Mouse (Mus musculus) C2C12 (cell line): Measurements from ENCODE around the gene Itga10. TPM values are rescaled to one million over a fixed set of nuclear protein-coding genes. Genes with fewer than 3 reads are reported as not detected.
A peak's percentile ranks its signal among the peaks of the same experiment; 100 is the strongest.

ENCODE experiments used
- H3K27me3 ChIP-seq: one replicate; pipeline ENCODE4 v1.6.1; 2011; ENCODE audit not compliant: control insufficient read depth, insufficient read depth, insufficient read length
- H3K36me3 ChIP-seq: one replicate; pipeline ENCODE4 v1.6.1; 2011; ENCODE audit not compliant: control insufficient read depth, insufficient read depth
- H3K4me3 ChIP-seq: one replicate; pipeline ENCODE4 v1.5.1; 2011; ENCODE audit warnings: mild to moderate bottlenecking, control low read depth; ENCODE audit not compliant: poor library complexity, insufficient read depth, severe bottlenecking
- H3K79me2 ChIP-seq: one replicate; pipeline ENCODE4 v1.6.1; 2011; ENCODE audit not compliant: control insufficient read depth, insufficient read depth
- H3K79me3 ChIP-seq: one replicate; pipeline ENCODE4 v1.6.1; 2011; ENCODE audit warnings: low read depth, control low read depth
- H3ac ChIP-seq: one replicate; pipeline ENCODE3; 2011; ENCODE audit warnings: low read depth; ENCODE audit not compliant: control insufficient read depth, insufficient read length
- CEBPB ChIP-seq: IDR thresholded peaks from one replicate; pipeline ENCODE4 v1.6.1; 2011; ENCODE audit warnings: low read depth, mild to moderate bottlenecking, control low read depth, moderate library complexity
- CTCF ChIP-seq: IDR thresholded peaks from one replicate; pipeline ENCODE4 v1.5.1; 2011; ENCODE audit not compliant: control insufficient read depth, insufficient read depth, insufficient read length
- FOSL1 ChIP-seq: IDR thresholded peaks from one replicate; pipeline ENCODE4 v1.8.0; 2011; ENCODE audit warnings: mild to moderate bottlenecking, low read length; ENCODE audit not compliant: poor library complexity, insufficient read depth, severe bottlenecking
- MAX ChIP-seq: IDR thresholded peaks from one replicate; pipeline ENCODE4 v1.6.1; 2011; ENCODE audit warnings: mild to moderate bottlenecking, control low read depth
- MYOD1 ChIP-seq: IDR thresholded peaks from one replicate; pipeline ENCODE4 v1.6.1; 2011; ENCODE audit warnings: low read depth; ENCODE audit not compliant: control insufficient read depth, insufficient read length
- MYOG ChIP-seq: IDR thresholded peaks from one replicate; pipeline ENCODE4 v1.6.1; 2011; ENCODE audit not compliant: control insufficient read depth, insufficient read length; ENCODE audit errors: extremely low read depth
- USF1 ChIP-seq: IDR thresholded peaks from one replicate; pipeline ENCODE4 v1.6.1; 2011; ENCODE audit warnings: low read depth, mild to moderate bottlenecking, control low read depth, moderate library complexity
- polyA plus RNA-seq: library from polyadenylated mRNA; unstranded; fragments of >200 nt; fragmentation: generic; extraction: Trizol; gene quantifications from one replicate; pipeline ENCODE4 v1.2.1, GENCODE M21; 2012; ENCODE audit warnings: missing spikeins

The Itga10 gene
- polyA plus RNA-seq, 1 experiment, result 1.2 TPM

- H3K79me2 ChIP-seq, result peaks cover 12% of the 10 kb centered on the region
- no peak overlapping the region for H3ac ChIP-seq
- H3K4me3 ChIP-seq, result no peak overlapping the region
- H3K27me3 ChIP-seq, result no peaks in the 10 kb centered on the region
- H3K36me3 ChIP-seq, result no peaks in the 10 kb centered on the region
- TF ChIP-seq MYOD1 (no peak), CEBPB (no peak), MAX (no peak), USF1 (no peak), FOSL1 (no peak), CTCF (no peak), MYOG (no peak)
- H3K79me3 ChIP-seq, result peaks cover 8% of the 10 kb centered on the region
Measured at GRCm38 (mm10) chr3:96693579-96693978, 48.2 kb downstream of the Itga10 start.

DNA sequence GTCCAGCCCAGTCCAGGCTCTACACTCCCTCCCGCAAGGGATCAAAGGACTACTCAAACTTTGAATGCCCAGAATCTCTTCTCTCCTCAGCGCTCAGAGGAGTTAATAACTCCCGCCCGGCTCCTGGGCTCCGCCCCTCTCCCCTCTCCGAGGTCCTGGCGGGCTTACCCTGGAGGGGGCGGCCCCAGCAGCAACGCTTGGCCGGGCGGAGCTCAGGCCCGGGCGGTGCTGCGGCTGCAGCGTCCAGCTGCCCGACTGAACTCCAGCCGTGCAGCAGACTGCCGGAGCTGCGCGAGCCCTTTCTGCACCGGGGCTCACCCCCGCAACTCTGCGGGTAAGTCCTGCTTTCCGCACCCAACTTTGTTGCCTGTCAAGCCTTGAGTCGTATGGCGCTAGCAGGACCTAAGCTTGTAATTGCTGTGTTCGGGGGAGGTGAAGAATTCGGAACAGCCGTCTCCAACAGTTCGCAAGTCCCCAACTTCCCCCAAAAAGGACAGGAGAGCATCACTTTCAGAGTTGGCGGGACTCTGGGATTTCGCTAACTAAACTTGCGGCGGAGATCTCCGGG is 50.9 kb downstream of the Itga10 start, which contains the start of gene Pias3:
Gene Pias3 (plus strand): TSS at position 187 of the 568 bp plus-strand sequence.
- H3K27me3 ChIP-seq, result no peaks in the 10 kb centered on the region
- H3K79me2 ChIP-seq, result peaks cover 16% of the 10 kb centered on the region
- peak within 1 kb of the TSS; percentile 83 for H3K4me3 ChIP-seq
- peaks cover 8% of the 10 kb centered on the region for H3K79me3 ChIP-seq
- TF ChIP-seq MAX (no peak), CTCF (no peak), MYOD1 (no peak), CEBPB (no peak), MYOG (no peak), FOSL1 (no peak), USF1 (no peak)
- H3K36me3 ChIP-seq, result peaks cover 12% of the 10 kb centered on the region
- H3ac ChIP-seq, result peak within 1 kb of the TSS; percentile 99

DNA sequence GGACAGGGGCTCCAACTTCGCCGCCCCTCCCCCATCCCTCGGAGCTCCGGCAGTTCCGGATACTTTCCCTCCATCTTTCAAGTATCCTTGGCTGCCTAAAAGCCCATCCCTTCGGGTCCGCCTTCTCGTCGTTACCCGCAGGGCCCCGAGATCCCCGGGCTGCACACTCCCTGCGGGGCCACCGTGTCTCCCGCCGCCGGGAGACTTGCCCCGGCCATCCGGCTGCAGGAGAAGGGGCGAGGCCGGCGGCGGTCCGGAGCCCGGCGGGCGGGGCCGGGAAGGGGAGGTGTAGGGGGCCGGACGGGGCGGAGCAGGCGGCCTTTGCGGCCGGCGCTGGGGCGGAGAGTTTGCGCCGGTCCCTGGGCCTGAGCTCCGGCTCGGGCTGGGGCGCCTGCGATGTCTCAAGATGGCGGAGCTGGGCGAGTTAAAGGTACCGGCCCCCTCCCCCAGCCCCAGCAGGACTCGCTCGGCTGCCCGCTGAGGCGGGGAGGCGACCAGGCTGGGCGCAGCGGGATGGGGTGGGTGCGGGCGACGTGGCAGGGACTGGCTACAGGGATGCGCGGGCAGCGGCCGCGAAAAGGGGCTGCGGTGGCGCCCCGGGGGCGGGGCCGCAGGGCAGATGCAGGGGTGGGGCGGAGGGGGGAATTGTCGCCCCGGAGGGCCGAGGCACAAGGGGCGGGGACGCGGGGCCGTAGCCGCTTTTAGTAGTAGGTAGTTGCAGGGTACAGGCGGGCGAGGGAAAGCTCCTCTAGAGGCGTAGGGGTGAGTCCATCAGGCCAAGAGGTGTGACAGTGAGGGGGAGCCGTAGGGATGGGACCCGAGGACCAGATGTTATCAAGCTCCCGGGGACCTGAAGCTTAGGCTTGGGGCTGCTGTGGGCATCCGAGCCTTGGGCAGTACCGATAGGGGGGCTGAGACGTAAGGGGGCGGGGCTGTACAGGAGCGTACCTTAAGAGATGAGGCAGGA is 51.7 kb downstream of the Itga10 start:
- Histone ChIP-seq H3K79me2 (peaks cover 16% of the 10 kb centered on the region), H3ac (peak overlapping the region; percentile 99), H3K4me3 (peak overlapping the region; percentile 83), H3K27me3 (no peaks in the 10 kb centered on the region), H3K79me3 (peaks cover 8% of the 10 kb centered on the region), H3K36me3 (peaks cover 20% of the 10 kb centered on the region)
- no peak for TF ChIP-seq MYOG
- no peak for TF ChIP-seq FOSL1
- TF ChIP-seq CTCF, result no peak
- no peak for TF ChIP-seq USF1
- TF ChIP-seq MYOD1, result no peak
- no peak for TF ChIP-seq MAX
- TF ChIP-seq CEBPB, result no peak

- peaks cover 16% of the 10 kb centered on the region for H3K79me2 ChIP-seq
- no peak overlapping the region for H3ac ChIP-seq
- TF ChIP-seq CEBPB (no peak), FOSL1 (no peak), MYOG (no peak), USF1 (no peak), MAX (no peak), CTCF (no peak), MYOD1 (no peak)
- peaks cover 38% of the 10 kb centered on the region for H3K36me3 ChIP-seq
- H3K4me3 ChIP-seq, result no peak overlapping the region
- no peaks in the 10 kb centered on the region for H3K27me3 ChIP-seq
- peaks cover 8% of the 10 kb centered on the region for H3K79me3 ChIP-seq
Measured at GRCm38 (mm10) chr3:96698993-96699690, 53.8 kb downstream of the Itga10 start.

DNA sequence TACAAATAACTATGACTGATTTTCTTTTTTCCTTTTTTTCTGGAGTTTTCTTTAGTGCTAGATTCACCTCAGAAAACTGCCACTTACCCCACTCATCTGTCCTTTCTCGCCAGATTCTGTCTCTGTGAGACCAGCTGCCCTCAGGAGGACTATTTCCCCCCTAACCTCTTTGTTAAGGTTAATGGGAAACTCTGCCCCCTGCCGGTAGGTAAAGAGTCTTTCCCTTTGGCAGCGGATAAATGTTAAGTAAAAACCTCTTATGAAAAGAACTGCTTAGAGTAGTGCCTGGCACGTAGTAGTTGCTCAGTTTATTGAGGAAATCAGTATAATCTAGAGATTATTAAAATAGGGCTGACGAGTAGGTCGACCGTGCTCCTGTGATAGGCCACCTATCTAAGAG is 55.0 kb downstream of the Itga10 start:
- Histone ChIP-seq H3K4me3 (no peak overlapping the region), H3ac (no peak overlapping the region), H3K79me2 (peaks cover 16% of the 10 kb centered on the region), H3K27me3 (no peaks in the 10 kb centered on the region), H3K79me3 (peaks cover 8% of the 10 kb centered on the region), H3K36me3 (peaks cover 49% of the 10 kb centered on the region)
- TF ChIP-seq MYOD1 (no peak), MYOG (no peak), CEBPB (no peak), FOSL1 (no peak), MAX (no peak), USF1 (no peak), CTCF (no peak)
